Mouse (Mus musculus) regulatory T cell (primary cell): ENCODE results near the gene Gm42688.

ENCODE experiments used
- in situ Hi-C: fragments of 300-600 bp; cut with MboI, MseI; formaldehyde crosslinking; loops from one replicate; pipeline ENCODE4 v1.15.1; 2025; ENCODE audit warnings: high pct_unique_total_duplicates

Gene Gm42688

GRCm38 (mm10) chr6:83084477-83084876 is 16.9 kb upstream of the Gm42688 start:
- in situ Hi-C loops: no loop called here

GRCm38 (mm10) chr6:83086121-83087035 is 15.0 kb upstream of the Gm42688 start, which contains the start of gene Lbx2:
TSS of gene Lbx2 (plus strand) at chr6:83086367.
- in situ Hi-C loops: no loop called here

GRCm38 (mm10) chr6:83087205-83087925 is 14.1 kb upstream of the Gm42688 start:
- in situ Hi-C loops: no loop called here

- in situ Hi-C loops: no loop called here
Measured at GRCm38 (mm10) chr6:83087926-83088260, 13.5 kb upstream of the Gm42688 start.

GRCm38 (mm10) chr6:83092416-83093127 is 8.8 kb upstream of the Gm42688 start:
- in situ Hi-C loops: no loop called here

- in situ Hi-C loops: loop anchor here (5.0 kb wide), 1 partner anchor 99 kb away; no protein-coding TSS in a partner anchor
Measured at GRCm38 (mm10) chr6:83095968-83096367, 5.4 kb upstream of the Gm42688 start.

GRCm38 (mm10) chr6:83098411-83098810 is 3.0 kb upstream of the Gm42688 start:
- in situ Hi-C loops: loop anchor here (5.0 kb wide), 1 partner anchor 101 kb away; no protein-coding TSS in a partner anchor

GRCm38 (mm10) chr6:83101688-83102556 is 505 bp downstream of the Gm42688 start:
- in situ Hi-C loops: loop anchor here (5.0 to 10.0 kb wide), 2 partner anchors 190 to 357 kb away; no protein-coding TSS in a partner anchor

- in situ Hi-C loops: loop anchor here (5.0 to 10.0 kb wide), 2 partner anchors 191 to 358 kb away; no protein-coding TSS in a partner anchor
Measured at GRCm38 (mm10) chr6:83103130-83103650, 1.8 kb downstream of the Gm42688 start.

GRCm38 (mm10) chr6:83104158-83104557 is 2.7 kb downstream of the Gm42688 start:
- in situ Hi-C loops: loop anchor here (5.0 to 10.0 kb wide), 2 partner anchors 192 to 359 kb away; no protein-coding TSS in a partner anchor

- in situ Hi-C loops: loop anchor here (5.0 to 10.0 kb wide), 2 partner anchors 50 to 363 kb away; partner anchors contain the start of genes 1700003E16Rik and Wdr54
Measured at GRCm38 (mm10) chr6:83107566-83108400, 6.4 kb downstream of the Gm42688 start.

- in situ Hi-C loops: loop anchor here (5.0 to 10.0 kb wide), 2 partner anchors 48 to 364 kb away; partner anchors contain the start of genes 1700003E16Rik and Wdr54
Measured at GRCm38 (mm10) chr6:83108762-83109668, 7.6 kb downstream of the Gm42688 start, which contains the start of gene Mrpl53. TSS of gene Mrpl53 (plus strand) at chr6:83109040.

GRCm38 (mm10) chr6:83111510-83112136 is 10.2 kb downstream of the Gm42688 start:
- in situ Hi-C loops: no loop called here

- in situ Hi-C loops: no loop called here
Measured at GRCm38 (mm10) chr6:83115011-83115671, 13.7 kb downstream of the Gm42688 start, which contains the start of gene Mogs. TSS of gene Mogs (plus strand) at chr6:83115496.

- in situ Hi-C loops: no loop called here
Measured at GRCm38 (mm10) chr6:83115682-83116372, 14.4 kb downstream of the Gm42688 start.
